Mouse (Mus musculus) erythroblast, embryonic 14.5 days (primary cell): ENCODE data around the gene A930018P22Rik.
"Not testable (repeated sequence)": the region's sequence is repeated elsewhere in the genome, so short reads cannot be mapped to it uniquely, and the experiment has no call there.

Source experiments
- GATA1 ChIP-seq: IDR thresholded peaks from 2 replicates; pipeline ENCODE4 v1.6.1; 2012; ENCODE audit warnings: low read length, inconsistent platforms, mixed read lengths
- TAL1 ChIP-seq: IDR thresholded peaks from 3 replicates; pipeline ENCODE4 v1.6.1; 2012; ENCODE audit warnings: low read length, inconsistent platforms, mixed read lengths

DNA sequence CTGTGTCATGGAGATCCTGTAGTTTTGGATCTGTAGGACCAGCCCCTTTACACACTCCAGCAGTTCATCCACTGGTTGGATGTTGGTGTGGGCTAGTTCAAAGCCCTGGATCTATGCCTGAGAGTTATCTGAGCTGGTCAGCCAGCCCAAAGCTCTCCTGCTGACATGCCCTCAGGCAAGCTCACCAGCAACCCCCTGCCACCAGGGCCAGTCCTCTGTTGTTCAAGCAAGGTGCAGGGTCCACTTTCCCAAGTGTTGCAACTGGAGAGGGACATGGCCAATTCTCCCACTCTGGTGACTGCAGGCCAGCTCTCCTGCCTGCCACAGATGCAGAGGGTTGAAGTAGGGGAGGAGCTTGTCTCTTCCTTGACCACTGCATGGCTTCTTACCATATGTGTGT lies 9.0 kb upstream of the A930018P22Rik start:
- not testable (repeated sequence) for TF ChIP-seq TAL1, GATA1
